Mouse (Mus musculus) hindlimb bud, embryonic 11.5 days (tissue): ENCODE data around the gene Uqcr10.
A peak's percentile ranks its signal among the peaks of the same experiment; 100 is the strongest.

Experiments used
- DNase-seq: peaks from one replicate; pipeline ENCODE4 v3.0.0-alpha.2; 2012; ENCODE audit warnings: low read depth, low spot score; ENCODE audit errors: extremely low spot score

Uqcr10 gene

DNA sequence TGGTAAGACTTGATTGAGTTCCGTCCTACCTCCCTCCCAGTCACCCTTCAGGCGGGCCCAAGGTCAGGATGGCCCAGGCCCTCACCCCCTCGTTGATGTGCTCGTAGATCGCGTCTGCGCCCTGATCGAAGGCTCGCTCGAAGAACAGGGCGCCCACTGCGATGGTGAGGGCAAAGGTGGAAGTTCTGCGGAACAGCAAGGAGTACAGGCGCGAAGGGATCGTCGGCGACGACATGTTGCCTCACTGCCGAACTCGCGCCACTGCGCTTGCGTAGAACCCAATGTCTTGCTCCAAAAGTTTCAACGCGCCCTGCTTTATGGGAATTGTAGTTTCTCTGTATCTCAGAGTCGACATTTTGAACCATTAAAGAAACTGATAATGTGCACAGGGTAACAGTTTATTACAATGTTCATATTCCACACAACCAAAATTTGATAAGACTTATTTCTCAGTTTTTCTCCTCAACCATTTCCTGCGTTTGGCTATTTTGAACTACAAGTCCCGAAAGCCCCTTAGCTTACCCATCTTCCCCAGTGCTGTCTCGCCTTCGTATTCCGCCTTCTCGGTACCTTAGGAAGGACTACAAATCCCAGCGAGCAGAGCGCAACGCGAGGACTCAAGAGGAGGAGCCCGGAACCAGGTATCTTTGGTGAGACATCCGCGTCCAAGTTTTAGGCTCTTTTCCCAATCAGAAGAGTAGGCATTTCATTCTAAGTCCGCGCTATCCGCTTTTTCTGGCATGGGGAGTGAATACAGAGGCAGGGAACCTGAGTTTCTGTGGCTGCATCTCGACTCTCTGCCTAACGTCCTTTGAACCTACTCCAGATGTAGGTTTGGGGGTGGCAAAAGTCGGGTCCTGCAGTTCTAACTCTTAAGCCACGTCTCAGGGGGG lies at the start of gene Uqcr10, which contains the start of gene Zmat5:
TSS of gene Uqcr10 (minus strand) at position 271 of the 893 bp plus-strand sequence.
TSS of gene Zmat5 (plus strand) at position 607 of the 893 bp plus-strand sequence.
- DNase-seq: peak; percentile 99

DNA sequence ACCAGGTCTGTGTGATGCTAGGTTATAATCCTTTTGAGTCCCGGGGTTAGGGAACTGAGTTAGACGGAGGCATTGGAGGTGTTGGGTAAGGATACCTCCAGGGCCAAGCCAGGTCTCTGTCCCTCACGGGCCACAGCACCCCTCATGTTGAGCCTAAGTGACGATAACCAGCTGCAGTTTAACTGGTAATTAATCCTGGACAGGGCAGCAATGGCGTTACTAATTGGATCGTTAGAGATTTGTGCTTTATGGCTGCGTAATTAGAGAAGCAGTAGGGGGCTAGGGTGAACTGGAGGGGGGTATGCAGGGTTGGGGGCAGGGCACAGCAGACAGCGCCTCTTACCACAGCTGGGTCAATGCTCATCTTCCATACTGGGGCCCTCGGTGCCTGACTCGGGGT lies 48.7 kb upstream of the Uqcr10 start:
- DNase-seq: no peak

DNA sequence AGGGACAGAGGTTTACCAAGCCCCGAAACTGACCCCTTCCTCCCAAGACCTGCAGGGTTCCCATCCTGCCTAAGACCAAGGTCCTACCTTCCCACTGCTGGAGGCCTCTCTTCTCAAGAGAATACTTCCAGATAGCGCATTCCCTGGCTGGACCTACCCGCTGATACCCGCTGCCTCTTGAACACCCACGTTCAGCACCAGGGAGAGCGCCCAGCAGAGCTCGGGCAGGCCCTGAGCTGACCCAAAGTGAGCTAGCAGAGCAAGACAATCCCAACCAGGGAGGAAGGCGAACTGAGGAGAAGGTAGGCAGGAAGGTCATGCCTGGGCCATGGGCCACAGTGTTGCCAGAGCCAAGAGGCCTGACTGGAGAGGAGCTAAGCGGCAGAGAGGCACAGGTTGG lies 46.1 kb upstream of the Uqcr10 start:
- DNase-seq: peak; percentile 41

DNA sequence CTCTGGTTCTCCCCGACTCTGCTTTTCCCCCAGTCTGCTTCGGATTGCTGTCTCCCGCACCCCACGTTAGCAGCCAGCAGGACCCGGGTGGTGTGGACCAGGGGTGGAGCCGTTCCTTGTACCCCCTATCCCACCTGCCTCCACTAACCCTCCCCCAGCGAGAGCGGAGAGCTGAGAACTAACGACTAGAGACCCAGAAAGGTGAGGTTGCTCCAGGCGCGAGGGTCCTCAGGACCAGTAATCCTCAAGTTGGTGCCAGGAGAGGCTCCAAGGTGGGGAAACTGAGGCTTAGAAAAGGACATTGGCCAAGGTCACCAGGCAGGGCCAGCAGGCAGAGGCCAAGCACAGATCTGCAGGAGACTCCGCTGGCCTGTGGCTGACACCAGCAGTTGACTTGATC lies 43.1 kb upstream of the Uqcr10 start:
- no peak for DNase-seq

DNA sequence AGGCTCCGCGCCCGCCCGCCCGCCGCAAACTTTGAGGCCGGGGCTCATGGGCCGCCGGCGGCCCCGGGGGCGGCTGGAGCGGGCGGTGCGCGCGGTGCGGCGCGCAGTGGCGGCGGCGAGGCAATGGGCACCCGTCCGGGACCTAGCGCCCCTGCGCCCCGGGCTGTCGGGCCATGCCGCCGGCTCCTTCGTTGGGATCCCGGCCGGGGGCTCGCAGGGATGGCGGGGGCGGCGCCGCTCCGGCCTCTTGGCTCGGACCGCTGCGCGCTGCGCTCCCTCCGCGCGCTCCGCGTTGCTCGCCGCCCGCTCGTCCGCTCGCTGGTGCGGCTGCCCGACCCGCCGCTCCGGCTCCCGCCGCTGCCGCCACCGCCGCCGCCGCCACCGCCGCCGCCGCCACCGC lies 42.6 kb upstream of the Uqcr10 start, which contains the start of gene Cabp7:
TSS of gene Cabp7 (minus strand) at position 46 of the 400 bp plus-strand sequence.
- no peak for DNase-seq

DNA sequence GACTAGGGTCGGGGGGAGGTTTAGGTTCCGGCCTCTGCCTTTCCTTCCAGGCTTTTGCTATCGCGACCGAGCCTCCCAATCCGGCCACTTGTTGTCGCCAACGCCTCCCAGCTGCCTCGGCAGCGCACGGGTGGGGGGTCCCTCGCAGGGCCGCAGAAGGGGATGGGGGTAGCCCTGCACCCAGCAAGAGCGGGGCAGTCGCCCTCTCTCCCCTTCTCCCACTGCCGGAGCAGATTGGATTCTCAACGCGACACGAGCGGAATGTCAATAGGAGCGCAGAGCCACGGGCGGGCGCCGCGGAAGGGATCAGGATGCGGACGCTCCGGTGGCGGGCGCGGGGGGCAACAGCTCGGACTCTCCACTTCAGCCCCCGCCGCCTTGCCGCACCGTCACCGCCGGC lies 41.8 kb upstream of the Uqcr10 start:
- DNase-seq: no peak

DNA sequence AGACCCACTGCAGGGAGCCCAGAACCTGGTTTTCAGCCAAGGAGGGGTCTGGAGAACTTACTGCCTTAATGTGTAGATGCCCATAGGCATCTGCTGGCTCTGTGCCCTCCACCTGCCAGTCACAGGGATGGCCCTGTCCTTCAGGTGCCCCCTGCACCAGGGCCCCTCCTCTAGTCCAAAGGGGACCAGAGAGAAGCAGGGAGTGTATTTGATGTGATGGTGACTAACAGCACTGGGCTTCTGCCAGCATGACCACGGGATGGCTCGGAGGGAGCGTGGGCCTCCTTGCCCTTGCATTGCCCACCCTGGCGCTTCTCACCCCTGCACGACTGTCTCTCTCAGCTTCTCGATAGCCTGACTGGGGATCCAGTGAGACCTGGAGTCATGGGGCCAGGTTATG lies 40.5 kb upstream of the Uqcr10 start:
- no peak for DNase-seq

DNA sequence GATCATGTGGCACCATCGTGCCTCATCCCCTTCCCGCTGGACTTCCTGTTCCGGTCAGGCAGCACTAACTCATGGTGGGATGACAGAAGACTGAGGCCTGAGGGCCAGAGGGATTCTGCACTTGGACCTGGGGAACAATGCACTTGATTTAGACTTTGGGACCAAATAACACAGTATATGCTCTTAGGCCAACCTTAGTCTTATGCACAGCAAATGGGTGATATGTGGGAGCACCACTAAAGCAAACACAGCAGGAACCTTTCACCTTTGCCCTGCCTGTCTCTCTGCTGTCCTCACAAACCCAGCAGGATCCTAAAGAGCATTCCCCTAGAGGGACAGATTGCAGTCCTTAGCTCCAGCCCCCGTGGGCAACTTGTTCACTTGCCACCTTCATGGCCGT lies 36.6 kb upstream of the Uqcr10 start:
- no peak for DNase-seq

DNA sequence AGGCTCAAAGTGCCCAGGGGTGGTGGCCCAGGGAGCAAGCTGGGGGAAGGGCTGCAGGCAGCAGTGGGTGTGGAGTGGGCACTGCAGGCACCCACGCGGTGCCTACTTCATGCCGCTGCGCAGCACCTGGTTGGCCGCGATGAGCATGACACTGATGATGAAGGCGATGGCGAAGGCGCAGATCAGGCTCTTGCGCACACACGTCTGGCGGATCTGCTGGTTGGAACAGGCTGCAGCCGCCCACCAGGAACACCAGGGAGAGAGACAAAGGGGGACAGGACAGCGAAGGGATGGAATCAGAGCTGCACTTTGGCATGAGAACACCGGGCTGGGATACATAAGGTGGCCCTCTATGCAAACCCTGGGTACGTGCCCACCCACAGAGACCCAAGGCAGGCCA lies 34.6 kb upstream of the Uqcr10 start:
- DNase-seq: no peak

DNA sequence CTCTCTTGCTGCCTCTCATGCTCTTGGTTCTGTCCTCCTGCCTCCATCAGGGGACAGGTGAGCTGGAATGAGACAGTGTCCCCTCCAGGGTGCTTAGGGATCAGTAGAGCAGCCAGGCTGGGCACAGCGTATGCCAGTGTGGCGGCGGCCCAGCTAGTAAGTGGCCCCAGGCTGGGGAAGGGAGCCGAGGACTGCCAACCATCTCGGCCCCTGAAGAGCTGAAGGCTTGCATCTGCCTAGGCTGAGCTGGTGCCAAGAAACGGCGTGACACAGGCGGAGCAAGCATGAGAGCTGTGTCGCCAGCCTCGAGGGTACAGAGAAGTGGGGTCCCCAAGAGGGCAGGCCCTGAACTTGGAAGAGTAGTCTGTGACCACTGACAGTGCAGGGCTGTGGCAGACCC lies 33.5 kb upstream of the Uqcr10 start:
- no peak for DNase-seq

DNA sequence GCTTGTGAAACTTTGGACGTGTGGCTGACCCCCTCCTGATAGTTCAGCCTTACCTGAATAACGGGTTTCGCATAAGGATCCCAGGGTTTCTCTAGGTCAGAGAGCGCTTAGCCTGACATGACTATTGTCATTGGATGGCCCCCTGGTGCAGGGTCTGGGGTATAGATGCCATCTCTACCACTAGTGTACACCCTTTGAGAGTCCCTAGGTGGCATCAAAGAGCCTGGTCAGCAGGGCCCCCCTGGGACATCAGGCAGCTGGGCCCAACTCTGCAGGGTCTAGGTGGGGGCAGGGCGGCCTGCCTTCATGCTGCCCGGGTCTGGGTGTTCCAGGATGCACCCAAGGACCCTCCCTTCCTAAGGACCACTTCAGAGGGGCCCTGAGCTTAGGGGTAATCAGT lies 32.2 kb upstream of the Uqcr10 start:
- no peak for DNase-seq

DNA sequence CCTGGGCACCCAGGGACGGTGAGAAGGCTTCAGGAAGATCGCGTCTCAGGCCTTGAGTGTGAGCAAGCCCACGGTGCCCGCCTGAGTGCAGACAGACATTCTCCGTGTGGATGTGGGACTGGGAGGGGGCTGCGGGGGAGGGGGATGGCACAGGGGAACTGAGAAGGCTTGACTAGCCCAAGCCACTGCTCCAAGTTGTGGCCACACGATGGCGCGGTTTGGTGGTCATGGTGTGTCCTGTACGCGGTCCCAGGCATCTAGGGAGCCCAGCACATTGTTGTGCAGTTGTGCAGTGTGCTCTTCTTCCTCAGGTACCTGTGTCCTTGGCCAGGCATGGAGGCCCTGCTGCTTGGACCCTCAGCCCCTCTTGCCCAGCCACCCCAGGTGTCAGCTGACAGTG lies 30.0 kb upstream of the Uqcr10 start:
- no peak for DNase-seq

DNA sequence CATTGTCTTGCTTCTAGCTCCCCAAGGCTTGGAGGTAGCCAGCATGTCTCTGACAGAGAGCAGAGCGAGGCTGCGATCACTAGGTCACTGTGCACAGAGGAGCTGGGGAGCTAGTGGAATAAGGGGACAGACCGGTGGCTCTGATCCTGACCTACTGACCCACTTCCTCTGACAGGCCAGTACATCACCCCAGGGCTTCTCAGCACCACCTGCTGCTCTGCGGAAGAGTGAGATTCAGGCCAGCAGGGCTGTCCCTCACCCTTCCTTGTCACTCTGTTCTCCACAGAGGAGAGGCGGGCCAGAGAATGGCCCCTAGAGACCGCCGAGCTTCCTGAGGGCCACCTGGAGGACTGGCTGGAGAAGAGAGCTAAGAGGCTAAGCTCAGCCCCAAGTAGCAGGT lies 27.6 kb upstream of the Uqcr10 start:
- DNase-seq: no peak

DNA sequence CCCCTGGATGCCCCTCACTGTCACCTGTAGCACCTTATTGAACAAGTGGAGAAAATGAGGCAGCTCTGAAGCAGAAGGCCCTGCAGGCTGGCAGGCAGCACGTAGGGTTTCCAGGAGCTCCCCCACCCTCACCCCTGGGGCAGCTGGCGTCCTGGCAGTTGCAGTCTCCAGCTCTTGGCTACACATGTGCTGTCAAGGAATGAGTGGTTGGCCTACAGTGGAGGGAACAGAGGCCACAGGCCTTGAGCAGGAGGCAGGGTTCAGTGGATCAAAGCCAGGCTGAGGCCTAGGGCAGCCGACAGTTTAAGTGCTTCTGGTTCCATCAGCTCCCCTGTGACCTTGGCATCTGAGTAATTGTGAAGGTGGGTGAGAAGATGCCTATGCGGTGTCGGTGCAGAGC lies 26.8 kb upstream of the Uqcr10 start:
- no peak for DNase-seq

DNA sequence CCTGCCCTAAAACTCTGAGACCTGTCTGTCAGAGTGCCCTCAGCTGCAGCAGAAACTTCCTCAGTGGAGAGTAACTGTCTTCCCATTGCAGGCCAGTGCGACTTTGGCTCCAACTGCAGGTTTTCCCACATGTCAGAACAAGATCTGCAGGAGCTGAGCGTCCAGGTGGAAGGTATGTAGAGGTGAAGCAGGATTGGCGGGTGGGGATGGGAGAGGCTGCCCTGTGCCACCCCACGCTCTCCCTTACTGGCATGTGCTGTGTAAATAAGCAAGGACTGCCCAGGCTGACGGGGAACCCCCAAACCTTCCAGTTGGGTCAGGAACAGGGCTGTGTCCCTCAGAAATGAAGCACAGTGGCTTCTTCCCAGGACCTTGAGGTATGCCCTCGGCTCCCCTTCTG lies 26.0 kb upstream of the Uqcr10 start:
- no peak for DNase-seq

DNA sequence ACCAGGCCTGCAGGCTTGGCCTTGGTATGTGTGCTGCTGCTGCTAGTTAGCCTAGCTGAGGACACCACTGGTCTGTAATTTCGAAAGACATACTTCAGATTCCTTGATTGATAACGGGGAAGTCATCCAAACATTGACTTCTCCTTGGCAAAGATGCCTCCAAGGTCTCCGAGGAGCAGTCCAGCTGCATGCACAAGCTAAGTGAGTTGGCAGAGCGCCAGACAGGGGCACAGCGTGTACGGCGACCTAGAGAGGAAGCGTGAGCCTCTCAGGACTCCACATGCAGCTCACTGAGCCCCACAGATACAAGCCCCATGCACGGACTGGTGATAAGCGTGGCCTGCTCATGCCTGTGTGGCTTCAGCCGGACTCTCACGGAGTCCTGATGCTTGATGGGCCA lies 25.5 kb upstream of the Uqcr10 start:
- no peak for DNase-seq

DNA sequence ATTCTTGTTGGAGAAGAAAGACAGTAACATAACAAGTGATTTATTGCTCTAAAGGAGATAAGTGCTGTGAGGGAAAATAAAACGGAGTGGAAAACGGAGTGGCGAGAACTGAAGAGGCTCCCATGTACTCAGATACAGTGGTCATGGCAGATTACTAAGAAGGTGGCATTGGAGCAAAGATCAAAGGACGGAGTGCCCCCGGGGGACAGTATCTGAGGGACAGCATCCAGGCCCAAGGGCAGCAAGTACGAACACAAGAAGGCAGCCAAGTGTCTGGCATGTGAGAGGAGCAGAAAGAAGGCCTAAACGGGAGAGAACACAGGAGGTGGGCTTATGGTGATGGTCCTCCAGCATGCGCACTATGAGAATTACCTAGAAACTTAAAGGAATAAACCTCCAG lies 17.6 kb upstream of the Uqcr10 start:
- no peak for DNase-seq

DNA sequence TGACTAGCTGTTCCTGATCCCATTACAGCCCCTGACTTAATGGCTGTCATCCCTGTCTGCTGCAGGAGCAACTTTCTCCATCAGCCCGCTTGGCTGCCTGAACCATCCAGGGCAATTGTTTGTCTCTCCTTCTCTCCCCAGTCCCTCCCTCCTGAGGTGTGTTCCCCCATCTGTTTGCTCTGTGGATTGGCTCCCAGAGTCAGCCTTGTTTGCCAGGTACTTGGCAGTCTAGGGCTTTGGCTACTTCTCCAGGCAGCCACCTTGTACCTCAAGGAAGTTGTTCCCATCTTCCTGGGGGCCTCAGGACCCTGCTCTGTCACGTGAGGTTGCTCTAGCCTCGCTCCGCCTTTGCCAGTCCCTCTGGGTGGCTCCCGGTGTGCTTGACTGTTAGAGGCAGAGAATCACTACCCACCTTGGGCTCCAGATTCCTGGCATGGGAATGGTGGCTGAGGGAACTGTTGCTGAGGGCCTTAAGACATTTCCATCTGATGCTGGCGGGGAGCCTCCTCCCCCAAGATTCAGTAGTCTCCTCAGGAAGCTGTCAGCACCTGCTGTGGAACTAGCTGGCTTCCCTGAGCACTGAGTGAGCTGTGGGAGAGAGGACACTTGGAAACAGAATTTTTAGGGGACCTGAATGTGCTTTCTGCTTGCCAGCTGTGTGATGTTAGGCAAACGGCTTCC lies 16.9 kb upstream of the Uqcr10 start:
- DNase-seq: no peak

DNA sequence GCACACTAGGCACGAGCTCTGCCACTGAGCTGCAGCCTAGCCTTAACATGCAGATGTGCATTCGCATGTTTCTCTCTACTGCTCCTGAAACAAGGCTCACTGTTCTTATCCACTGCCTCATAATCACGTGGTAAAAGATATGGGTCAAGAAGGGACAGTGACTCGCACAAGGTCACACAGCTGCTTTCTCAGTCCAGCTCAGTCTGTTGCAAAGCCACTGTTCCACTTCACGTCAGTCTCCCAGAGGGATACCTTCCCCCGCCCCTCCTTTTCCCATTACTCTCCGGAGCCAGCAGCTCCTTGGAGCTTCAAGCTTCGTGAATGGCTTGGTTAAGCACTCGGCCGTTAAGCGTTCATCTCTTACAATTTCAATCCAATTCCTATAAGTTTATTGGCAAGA lies 16.3 kb upstream of the Uqcr10 start:
- DNase-seq: no peak

DNA sequence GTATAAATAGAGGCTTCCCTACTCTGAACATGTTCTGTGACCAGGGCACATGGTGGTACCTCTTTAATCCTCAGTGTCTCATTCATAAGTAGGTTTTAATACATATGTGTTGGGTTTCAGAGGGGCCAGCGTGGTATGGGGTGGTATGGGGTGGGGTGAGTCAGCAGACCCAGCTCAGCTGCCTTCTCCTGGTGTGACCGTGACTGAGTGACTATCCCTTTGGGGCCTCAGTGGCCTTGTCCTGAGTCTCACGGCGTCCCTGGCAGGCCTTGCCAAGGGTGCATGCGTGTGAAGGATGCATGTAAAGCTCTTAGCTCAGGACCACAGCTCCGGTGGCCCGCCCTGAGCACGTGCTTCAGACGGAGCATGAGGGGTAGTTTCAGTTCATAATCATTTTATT lies 15.8 kb upstream of the Uqcr10 start:
- no peak for DNase-seq

DNA sequence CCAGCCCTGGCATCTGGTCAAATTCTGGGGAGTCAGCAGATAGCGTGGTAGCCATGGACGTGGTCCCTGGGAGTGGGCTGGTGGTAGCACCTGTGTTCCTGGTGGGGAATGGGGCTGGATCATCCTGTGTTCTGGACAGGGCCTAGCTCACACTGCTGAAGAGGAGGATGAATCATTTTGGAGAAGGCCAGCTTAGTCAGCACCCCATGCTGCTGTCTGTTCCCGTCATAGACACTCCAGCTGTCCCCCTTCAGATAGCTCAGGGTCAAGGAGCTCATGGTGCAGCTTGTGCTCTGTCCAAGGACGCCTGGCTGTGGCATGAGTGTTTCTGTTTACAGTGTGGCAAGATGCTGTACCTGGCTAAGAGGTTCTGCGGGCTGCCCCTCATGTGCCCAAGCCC lies 14.4 kb upstream of the Uqcr10 start:
- no peak for DNase-seq

DNA sequence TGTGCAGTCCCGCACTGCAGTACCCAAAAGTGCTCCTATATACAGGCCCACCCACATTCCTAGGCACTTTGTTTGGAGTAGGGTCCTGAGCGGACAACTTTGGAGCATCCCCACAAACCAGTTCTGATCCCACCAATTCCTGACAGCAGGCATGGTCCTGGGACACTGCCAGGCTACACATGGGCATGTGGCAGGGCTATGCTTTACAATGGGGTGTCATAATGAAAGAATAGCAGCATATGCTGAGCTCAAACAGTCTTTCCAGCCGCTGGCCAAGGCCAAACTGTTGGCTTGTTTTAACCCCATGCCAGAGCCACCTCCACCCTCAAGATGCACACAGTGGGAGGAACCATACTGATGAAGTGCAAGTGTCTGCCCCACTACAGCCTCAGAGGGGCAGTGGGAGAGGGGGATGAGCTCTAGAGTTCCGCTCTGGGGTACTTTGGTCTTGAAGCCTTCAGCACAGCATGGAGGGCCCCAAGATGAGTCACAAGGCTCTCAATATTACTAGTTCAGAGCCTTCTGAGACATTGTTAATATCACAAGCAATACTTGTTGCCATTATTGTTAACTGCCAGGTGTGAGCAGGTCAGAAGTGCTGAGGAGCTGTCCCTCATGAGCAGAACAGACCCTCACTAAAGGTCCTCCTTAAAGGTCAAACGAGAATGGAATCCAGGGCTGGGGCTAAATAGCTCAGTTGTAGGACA lies 12.5 kb upstream of the Uqcr10 start:
- no peak for DNase-seq
